9 mouse cellular contexts compared by ENCODE assay signal in the genomic region with DNA sequence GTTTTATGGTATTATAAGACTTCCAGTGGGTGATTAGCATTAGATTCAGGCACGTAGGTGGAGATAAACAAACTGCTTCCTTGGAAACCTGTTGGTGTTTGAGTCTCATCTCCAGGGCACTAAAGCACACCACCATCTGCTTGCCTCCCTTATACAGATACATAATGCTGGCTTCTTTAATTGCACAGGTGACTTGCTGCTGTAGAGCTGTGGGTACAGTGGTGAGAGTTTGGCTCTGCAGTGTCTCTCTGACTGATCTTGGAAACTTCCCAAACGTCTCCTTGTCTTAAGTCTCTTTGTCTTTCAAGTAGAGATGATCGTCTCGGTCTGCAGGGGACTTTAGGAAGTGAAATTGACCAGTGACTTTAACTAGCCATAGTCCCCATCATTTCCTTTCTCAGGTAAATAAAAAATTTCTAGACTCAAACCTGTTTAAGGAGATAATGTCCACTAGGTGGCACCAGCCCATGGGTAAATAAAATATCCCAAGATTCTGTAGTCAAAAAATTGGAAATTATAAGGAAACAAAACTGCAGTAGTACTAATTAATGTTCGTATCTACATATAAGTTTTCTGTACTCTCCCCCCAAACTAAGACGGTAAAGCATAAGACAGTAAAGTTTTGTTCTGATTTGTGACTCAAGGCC. TPM values are rescaled to one million over a fixed set of nuclear protein-coding genes. Genes with fewer than 3 reads are reported as not detected.
DNase-seq lines count a peak whose midpoint lies in the region; ATAC-seq lines count a peak whose summit lies in the region.
"Had no signal": no experiment of that assay in that cellular context is flagged by ENCODE, and none has a peak within 500 bp of the region (broad histone marks: within the 10 kb centered on the region; RNA-seq: fewer than 3 reads in every experiment).

No protein-coding gene starts in this region.

- no peaks in the 10 kb centered on the region for H3K4me1 ChIP-seq in midbrain, embryonic 14.5 days (ENCODE audit: control insufficient read depth, insufficient read depth, low read length)
- no peaks in the 10 kb centered on the region for H3K4me1 ChIP-seq in midbrain, embryonic 13.5 days (replicated peaks)

- H3K4me2 ChIP-seq in midbrain, embryonic 14.5 days (ENCODE audit: low read length): no peak overlapping the region
- no peak overlapping the region for H3K4me2 ChIP-seq in midbrain, embryonic 13.5 days (replicated peaks)

- no peak for ATAC-seq in midbrain, embryonic 14.5 days (ENCODE audit: low FRiP score, low TSS enrichment)
- ATAC-seq in midbrain, embryonic 13.5 days: no peak

- DNase-seq in heart, adult 8-10 months (ENCODE audit: low spot score): peak; percentile 11
- DNase-seq in heart, postnatal 36 days: no peak
- DNase-seq in midbrain, embryonic 14.5 days: peak; percentile 87
- DNase-seq in R1 (ENCODE audit: low read depth, low spot score): peak; percentile 37
- DNase-seq in lung, postnatal 36 days: peak; percentile 65
- no peak for DNase-seq in adrenal gland, adult 8-10 months
- no peak for DNase-seq in spleen, postnatal 36 days (ENCODE audit: low spot score in 2 of 2)

- H3K27me3 ChIP-seq in midbrain, embryonic 14.5 days (ENCODE audit: control insufficient read depth, insufficient read depth, low read length): no peaks in the 10 kb centered on the region
- 0 out of 2 replicates have a peak, but pooled peaks cover 2% of the 10 kb centered on the region for H3K27me3 ChIP-seq in midbrain, embryonic 13.5 days

- intact Hi-C loops in heart, postnatal 36 days (cut with DNase I): loop anchor here (1.0 to 10.0 kb wide), 5 partner anchors 124 to 417 kb away; partner anchors contain the start of gene Bcap29

- no peak overlapping the region for H3K27ac ChIP-seq in midbrain, embryonic 14.5 days (replicated peaks; ENCODE audit: low read depth, low read length)
- no peak overlapping the region for H3K27ac ChIP-seq in midbrain, embryonic 13.5 days

- 45% methylated on average over 6 of the region's 6 CpGs for WGBS in midbrain, embryonic 14.5 days
- 43% methylated on average over 6 of the region's 6 CpGs for WGBS in midbrain, embryonic 13.5 days

- no peak overlapping the region for H3K4me3 ChIP-seq in midbrain, embryonic 14.5 days (replicated peaks; ENCODE audit: low read depth, low read length)
- H3K4me3 ChIP-seq in midbrain, embryonic 13.5 days (replicated peaks): no peak overlapping the region

- H3K36me3 ChIP-seq in midbrain, embryonic 14.5 days (ENCODE audit: control insufficient read depth, insufficient read depth, low read length): no peaks in the 10 kb centered on the region
- H3K36me3 ChIP-seq in midbrain, embryonic 13.5 days: no peaks in the 10 kb centered on the region

- no peaks in the 10 kb centered on the region for H3K9me3 ChIP-seq in midbrain, embryonic 14.5 days (ENCODE audit: control insufficient read depth, low read length)
- H3K9me3 ChIP-seq in midbrain, embryonic 13.5 days: no peaks in the 10 kb centered on the region

- no peak overlapping the region for H3K9ac ChIP-seq in midbrain, embryonic 14.5 days (replicated peaks; ENCODE audit: low read length)
- H3K9ac ChIP-seq in midbrain, embryonic 13.5 days (replicated peaks): no peak overlapping the region

RNA-seq across cellular contexts. Expression of gene Cbll1, which starts 8.4 kb away (rescaled TPM):
- total RNA-seq in heart, adult 8-10 months (2022): 1 to 10 TPM; 8.9 to 9.9 (median 9.7) TPM
- 10 to 100 TPM in 1 of 2 experiments, 1 to 10 TPM in 1; 9.6 to 10.6 TPM for total RNA-seq in heart, postnatal 36 days (2021)
- 22.0 and 22.9 TPM in 2 replicates for polyA plus RNA-seq in midbrain, embryonic 14.5 days (2014; fragmentation: Nextera tagmentation; extraction: Ambion mirVana)
- polyA plus RNA-seq in midbrain, embryonic 13.5 days (2015; fragmentation: Nextera tagmentation; extraction: Ambion mirVana): 18.7 and 19.5 TPM in 2 replicates
- 10 to 100 TPM; 16.5 to 20.3 (median 19.1) TPM for total RNA-seq in adrenal gland, adult 8-10 months (2022)

RNA-seq across cellular contexts. Expression of gene Slc26a4, which starts 51.9 kb away (rescaled TPM):
- under 1 TPM in 2 of 4 experiments, not detected in 2; 0.14 to 0.28 TPM for total RNA-seq in heart, adult 8-10 months (2022)
- total RNA-seq in heart, postnatal 36 days (2021): under 1 TPM; 0.08 to 0.11 TPM
- 0.07 TPM in 1 of 2 replicates, not detected in the other for polyA plus RNA-seq in midbrain, embryonic 14.5 days (2014; fragmentation: Nextera tagmentation; extraction: Ambion mirVana)
- polyA plus RNA-seq in midbrain, embryonic 13.5 days (2015; fragmentation: Nextera tagmentation; extraction: Ambion mirVana): 0.05 TPM in 1 of 2 replicates, not detected in the other
- 10 to 100 TPM in 2 of 4 experiments, 1 to 10 TPM in 2; 6.0 to 11.5 (median 9.1) TPM for total RNA-seq in adrenal gland, adult 8-10 months (2022)
- total RNA-seq: neutrophil, adult 5-6 weeks had no signal

Comparison
In these comparisons a context has a peak if more than half of its experiments do, and no peak if none do; other contexts are left out.
1. DNase-seq: peak in heart, adult 8-10 months (single experiment), midbrain, embryonic 14.5 days (single experiment), R1 (single experiment) and lung, postnatal 36 days (single experiment); none in heart, postnatal 36 days (0 of 2), adrenal gland, adult 8-10 months (single experiment) and spleen, postnatal 36 days (0 of 2).
2. RNA of gene Slc26a4, which starts 51.9 kb away (total RNA-seq): 6.0 to 11.5 TPM in adrenal gland, adult 8-10 months; 0.14 to 0.28 TPM in heart, adult 8-10 months and 0.08 to 0.11 TPM in heart, postnatal 36 days; every median in the first group is over 4 times any median in the second.